Mouse (Mus musculus): ENCODE measurements around the gene Rsph9.

DNA sequence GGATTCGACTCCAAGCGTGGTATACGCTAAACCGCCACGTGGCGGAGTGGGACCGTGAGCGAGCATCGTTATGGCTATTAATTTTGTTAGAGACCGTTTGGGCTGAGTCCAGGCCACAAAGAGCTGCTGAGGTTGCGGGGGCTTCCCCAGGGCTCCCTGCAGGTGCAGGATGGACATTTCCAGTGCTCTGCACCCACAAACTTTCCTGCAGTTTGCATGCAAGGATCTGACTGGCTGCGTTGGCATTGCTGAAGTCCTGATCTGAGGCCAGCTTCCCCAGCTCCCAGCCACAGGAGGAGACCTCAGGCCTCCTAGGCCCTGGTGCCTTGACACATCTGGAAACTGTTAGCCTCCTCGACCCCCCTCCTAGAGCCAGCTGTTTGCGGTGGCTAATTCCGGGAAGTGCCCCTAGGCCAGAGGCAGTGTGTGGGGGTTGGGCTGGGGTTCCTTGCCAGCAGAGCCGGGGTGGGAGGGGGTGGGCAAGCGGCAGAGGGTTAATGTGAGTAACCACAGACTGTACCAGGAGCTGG is 57.6 kb downstream of the Rsph9 start:
- TF ChIP-seq EP300 (IDR thresholded peaks at IDR 0.05; ENCODE audit: low read depth in 1 of 2, low read length in 2 of 2) (no peak), UBTF (IDR thresholded peaks at IDR 0.05; ENCODE audit: borderline replicate concordance, insufficient read depth, low read depth, low read length) (no peak), POLR2A (IDR thresholded peaks at IDR 0.05; ENCODE audit: control insufficient read depth in 1 of 2, insufficient read depth in 1 of 2, low read depth in 1 of 2, low read length in 2 of 2, poor library complexity in 1 of 2) (no peak), TCF12 (IDR thresholded peaks at IDR 0.05; ENCODE audit: low read depth, low read length) (no peak), USF1 (IDR thresholded peaks at IDR 0.05; ENCODE audit: low read depth, low read length) (no peak), MXI1 (IDR thresholded peaks at IDR 0.05; ENCODE audit: low read depth, low read length) (no peak)
